Mouse (Mus musculus): ENCODE data around the gene Cacnb4. TPM values are rescaled to one million over a fixed set of nuclear protein-coding genes. Genes with fewer than 3 reads are reported as not detected.

Gene Cacnb4
- total and polyA plus RNA-seq, 2 experiments from 2014 or later, result 12.5 to 13.3 TPM

- Histone ChIP-seq H3K36me3 (ENCODE audit: insufficient read depth, low read length) (peaks cover 17% of the 10 kb centered on the region), H3K27me3 (ENCODE audit: insufficient read depth, low read length) (no peaks in the 10 kb centered on the region), H3K27ac (ENCODE audit: low read depth, low read length) (no peak overlapping the region), H3K9ac (replicated peaks; ENCODE audit: low read length, poor library complexity, severe bottlenecking) (no peak overlapping the region), H3K4me3 (ENCODE audit: low read depth, low read length) (no peak overlapping the region), H3K9me3 (ENCODE audit: low read length) (no peaks in the 10 kb centered on the region), H3K4me1 (ENCODE audit: insufficient read depth, low read length) (no peaks in the 10 kb centered on the region), H3K4me2 (ENCODE audit: low read depth, low read length, poor library complexity, severe bottlenecking) (no peak overlapping the region)
- DNase-seq (ENCODE audit: low spot score) (no peak), ATAC-seq (ENCODE audit: low FRiP score) (no peak)
- WGBS, result 92% methylated on average over 5 of the region's 5 CpGs
- no peak for TF ChIP-seq CTCF (IDR thresholded peaks at IDR 0.05)
Observed at GRCm38 (mm10) chr2:52478501-52478900, 198.1 kb downstream of the Cacnb4 start.

- Histone ChIP-seq H3K4me2 (ENCODE audit: low read depth, low read length, poor library complexity, severe bottlenecking) (no peak overlapping the region), H3K9me3 (ENCODE audit: low read length) (no peaks in the 10 kb centered on the region), H3K4me3 (ENCODE audit: low read depth, low read length) (no peak overlapping the region), H3K4me1 (ENCODE audit: insufficient read depth, low read length) (no peaks in the 10 kb centered on the region), H3K9ac (replicated peaks; ENCODE audit: low read length, poor library complexity, severe bottlenecking) (no peak overlapping the region), H3K36me3 (ENCODE audit: insufficient read depth, low read length) (peaks cover 17% of the 10 kb centered on the region), H3K27me3 (ENCODE audit: insufficient read depth, low read length) (no peaks in the 10 kb centered on the region), H3K27ac (ENCODE audit: low read depth, low read length) (no peak overlapping the region)
- ATAC-seq (ENCODE audit: low FRiP score), result no peak
- TF ChIP-seq CTCF (IDR thresholded peaks at IDR 0.05), result no peak
- 96% methylated on average over 13 of the region's 13 CpGs for WGBS
- no peak for DNase-seq (ENCODE audit: low spot score)
Observed at GRCm38 (mm10) chr2:52477550-52477907, 199.1 kb downstream of the Cacnb4 start.

- H3K9me3 ChIP-seq (ENCODE audit: low read length), result no peaks in the 10 kb centered on the region
- TF ChIP-seq CTCF (IDR thresholded peaks at IDR 0.05), result no peak
- no peak for ATAC-seq (ENCODE audit: low FRiP score)
Observed at GRCm38 (mm10) chr2:52476801-52477549, 199.7 kb downstream of the Cacnb4 start.

GRCm38 (mm10) chr2:52475854-52476253, 200.8 kb downstream of the Cacnb4 start:
- no peak overlapping the region for H3K4me2 ChIP-seq (ENCODE audit: low read depth, low read length, poor library complexity, severe bottlenecking)
- no peaks in the 10 kb centered on the region for H3K4me1 ChIP-seq (ENCODE audit: insufficient read depth, low read length)
- 92% methylated on average over 4 of the region's 4 CpGs for WGBS
- H3K27me3 ChIP-seq (ENCODE audit: insufficient read depth, low read length), result no peaks in the 10 kb centered on the region
- no peak overlapping the region for H3K4me3 ChIP-seq (ENCODE audit: low read depth, low read length)
- no peak overlapping the region for H3K27ac ChIP-seq (ENCODE audit: low read depth, low read length)
- no peak for ATAC-seq (ENCODE audit: low FRiP score)
- no peaks in the 10 kb centered on the region for H3K9me3 ChIP-seq (ENCODE audit: low read length)
- H3K36me3 ChIP-seq (ENCODE audit: insufficient read depth, low read length), result peaks cover 17% of the 10 kb centered on the region
- no peak overlapping the region for H3K9ac ChIP-seq (replicated peaks; ENCODE audit: low read length, poor library complexity, severe bottlenecking)
- no peak for DNase-seq (ENCODE audit: low spot score)
- TF ChIP-seq CTCF (IDR thresholded peaks at IDR 0.05), result no peak

More at GRCm38 (mm10) chr2:52476801-52477549, 199.7 kb downstream of the Cacnb4 start:
- H3K4me3 ChIP-seq (ENCODE audit: low read depth, low read length), result no peak overlapping the region
- no peaks in the 10 kb centered on the region for H3K27me3 ChIP-seq (ENCODE audit: insufficient read depth, low read length)
- no peak overlapping the region for H3K9ac ChIP-seq (replicated peaks; ENCODE audit: low read length, poor library complexity, severe bottlenecking)
- H3K27ac ChIP-seq (ENCODE audit: low read depth, low read length), result no peak overlapping the region
- H3K4me1 ChIP-seq (ENCODE audit: insufficient read depth, low read length), result no peaks in the 10 kb centered on the region
- 80% methylated on average over 13 of the region's 13 CpGs for WGBS
- no peak for DNase-seq (ENCODE audit: low spot score)
- H3K36me3 ChIP-seq (ENCODE audit: insufficient read depth, low read length), result peaks cover 17% of the 10 kb centered on the region
- H3K4me2 ChIP-seq (ENCODE audit: low read depth, low read length, poor library complexity, severe bottlenecking), result no peak overlapping the region

DNA sequence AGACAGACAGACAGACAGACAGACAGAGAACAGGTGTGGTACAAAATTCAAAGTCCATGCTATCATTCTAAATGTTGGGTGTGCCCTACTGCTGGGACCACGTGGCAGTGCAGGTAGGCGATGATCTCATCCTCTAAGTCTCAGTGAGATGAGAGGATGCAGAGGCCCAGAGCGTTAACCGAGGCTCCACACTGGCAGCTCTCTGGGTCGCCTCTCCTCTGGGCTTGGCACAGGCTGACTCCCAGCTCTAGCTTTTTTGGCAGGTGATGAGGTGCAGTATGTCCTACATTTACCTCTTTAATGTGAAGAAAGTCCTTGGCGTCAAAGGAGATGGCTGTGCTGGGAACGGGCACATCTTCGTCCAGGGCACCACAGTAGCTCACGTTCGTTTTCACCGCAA, 202.1 kb downstream of the Cacnb4 start:
- TF ChIP-seq CTCF (IDR thresholded peaks at IDR 0.05), result no peak
- H3K36me3 ChIP-seq (ENCODE audit: insufficient read depth, low read length), result peaks cover 17% of the 10 kb centered on the region
- no peak overlapping the region for H3K9ac ChIP-seq (replicated peaks; ENCODE audit: low read length, poor library complexity, severe bottlenecking)
- no peaks in the 10 kb centered on the region for H3K27me3 ChIP-seq (ENCODE audit: insufficient read depth, low read length)
- no peaks in the 10 kb centered on the region for H3K4me1 ChIP-seq (ENCODE audit: insufficient read depth, low read length)
- H3K9me3 ChIP-seq (ENCODE audit: low read length), result no peaks in the 10 kb centered on the region
- WGBS, result 95% methylated on average over 11 of the region's 11 CpGs
- ATAC-seq (ENCODE audit: low FRiP score) (no peak), DNase-seq (ENCODE audit: low spot score) (no peak)
- no peak overlapping the region for H3K4me2 ChIP-seq (ENCODE audit: low read depth, low read length, poor library complexity, severe bottlenecking)
- no peak overlapping the region for H3K4me3 ChIP-seq (ENCODE audit: low read depth, low read length)
- no peak overlapping the region for H3K27ac ChIP-seq (ENCODE audit: low read depth, low read length)

DNA sequence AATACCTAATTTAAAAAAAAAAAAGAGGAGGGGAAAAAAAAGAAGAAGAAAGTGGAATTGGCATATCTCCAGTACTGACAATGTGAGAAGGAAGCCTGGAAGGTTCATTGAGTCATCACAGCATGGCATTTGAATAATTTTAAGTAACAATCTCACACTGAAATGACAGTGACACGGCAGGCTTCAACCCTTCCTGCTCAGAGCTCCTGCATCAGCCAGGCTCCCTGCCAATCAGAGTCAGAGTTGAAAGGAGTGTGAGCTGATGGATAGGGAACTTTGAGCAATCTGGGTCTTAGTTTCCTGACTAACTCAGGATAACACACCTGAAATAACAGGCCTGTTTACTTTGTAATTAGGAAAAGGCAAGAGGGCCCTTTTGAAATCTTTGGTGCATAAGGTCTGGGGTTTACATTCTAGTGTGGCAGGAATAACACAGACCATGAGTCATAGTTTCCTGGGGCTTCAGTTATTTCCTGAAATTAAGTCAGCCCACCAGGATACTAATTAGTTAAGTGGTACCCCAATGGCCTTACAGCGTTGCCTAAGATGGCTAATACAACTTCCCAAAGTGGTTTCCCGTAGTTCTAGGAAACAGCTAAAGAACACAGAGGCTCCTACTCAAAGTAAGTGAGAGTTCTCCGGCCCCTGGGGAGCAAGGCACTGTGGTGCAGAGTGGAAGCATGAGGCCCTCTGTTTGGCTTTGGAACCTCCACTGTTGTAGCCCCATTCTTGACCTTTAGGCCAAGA, 204.9 kb downstream of the Cacnb4 start:
- Histone ChIP-seq H3K4me3 (ENCODE audit: low read depth, low read length) (no peak overlapping the region), H3K36me3 (ENCODE audit: insufficient read depth, low read length) (peaks cover 21% of the 10 kb centered on the region), H3K27me3 (ENCODE audit: insufficient read depth, low read length) (no peaks in the 10 kb centered on the region), H3K4me2 (ENCODE audit: low read depth, low read length, poor library complexity, severe bottlenecking) (no peak overlapping the region), H3K4me1 (ENCODE audit: insufficient read depth, low read length) (no peaks in the 10 kb centered on the region), H3K27ac (ENCODE audit: low read depth, low read length) (no peak overlapping the region), H3K9ac (replicated peaks; ENCODE audit: low read length, poor library complexity, severe bottlenecking) (no peak overlapping the region), H3K9me3 (ENCODE audit: low read length) (no peaks in the 10 kb centered on the region)
- DNase-seq (ENCODE audit: low spot score) (no peak), ATAC-seq (ENCODE audit: low FRiP score) (no peak)
- no peak for TF ChIP-seq CTCF (IDR thresholded peaks at IDR 0.05)
- 62% methylated on average over 4 of the region's 4 CpGs for WGBS
